Mouse (Mus musculus) limb, embryonic 11.5 days (tissue): ENCODE measurements around the gene Stat4. TPM values are rescaled to one million over a fixed set of nuclear protein-coding genes. Genes with fewer than 3 reads are reported as not detected.

Experiments
- ATAC-seq: fragments of 200-750 bp; cut with Nextera tagmentation; 2 replicates; pipeline ENCODE4 v1.8.0; 2017; ENCODE audit warnings: low read depth; ENCODE audit not compliant: insufficient number of reproducible peaks, low FRiP score, low TSS enrichment
- DNase-seq: peaks from one replicate; pipeline ENCODE4 v3.0.0-alpha.2; 2015; ENCODE audit warnings: low spot score
- H3K27ac ChIP-seq: fragments of 300-500 bp; sonication (generic); replicated peaks from 2 replicates; pipeline ENCODE4 v1.5.1; 2014; ENCODE audit warnings: low read depth, mild to moderate bottlenecking, low read length
- H3K27me3 ChIP-seq: fragments of 300-500 bp; sonication (generic); 2 replicates; pipeline ENCODE4 v1.6.1; 2014; ENCODE audit warnings: mild to moderate bottlenecking, low read length, mixed read lengths; ENCODE audit not compliant: control insufficient read depth, insufficient read depth
- H3K36me3 ChIP-seq: fragments of 300-500 bp; sonication (generic); 2 replicates; pipeline ENCODE4 v1.6.1; 2014; ENCODE audit warnings: mild to moderate bottlenecking, low read length, moderate library complexity, mixed read lengths; ENCODE audit not compliant: control insufficient read depth, insufficient read depth
- H3K4me1 ChIP-seq: fragments of 300-500 bp; sonication (generic); 2 replicates; pipeline ENCODE4 v1.6.1; 2014; ENCODE audit warnings: low read length, mixed read lengths; ENCODE audit not compliant: control insufficient read depth, insufficient read depth
- H3K4me2 ChIP-seq: fragments of 300-500 bp; sonication (generic); 2 replicates; pipeline ENCODE4 v1.6.1; 2014; ENCODE audit warnings: low read depth, mild to moderate bottlenecking, moderate library complexity; ENCODE audit not compliant: severe bottlenecking
- H3K4me3 ChIP-seq: fragments of 300-500 bp; sonication (generic); 2 replicates; pipeline ENCODE4 v1.5.1; 2014; ENCODE audit warnings: low read depth, low read length
- H3K9ac ChIP-seq: fragments of 300-500 bp; sonication (generic); 2 replicates; pipeline ENCODE4 v1.6.1; 2014; ENCODE audit warnings: mild to moderate bottlenecking, low read length
- H3K9me3 ChIP-seq: fragments of 300-500 bp; sonication (generic); 2 replicates; pipeline ENCODE4 v1.6.1; 2016; ENCODE audit warnings: low read length; ENCODE audit not compliant: control insufficient read depth
- WGBS: fragments of 180-500 bp; shearing (Covaris S2); extraction: QIAGEN DNeasy Blood & Tissue Kit; methylation state at CpG from one replicate; pipeline ENCODE4 v1.1.7; 2014; 5-methylcytosine and 5-hydroxymethylcytosine counted together
- polyA plus RNA-seq: library from polyadenylated mRNA; unstranded; fragments of >200 nt; fragmentation: Nextera tagmentation; extraction: Ambion mirVana; gene quantifications from 2 replicates; pipeline ENCODE4 v1.2.1, GENCODE M21; 2014

The Stat4 gene
- polyA plus RNA-seq, 1 experiment from 2014 or later: 2.7 TPM

- Histone ChIP-seq H3K4me3 (no peak overlapping the region), H3K27me3 (no peaks in the 10 kb centered on the region), H3K36me3 (no peaks in the 10 kb centered on the region), H3K9ac (no peak overlapping the region), H3K27ac (no peak overlapping the region), H3K4me2 (no peak overlapping the region), H3K4me1 (0 out of 2 replicates have a peak, but pooled peaks cover 2% of the 10 kb centered on the region), H3K9me3 (no peaks in the 10 kb centered on the region)
- no peak for DNase-seq
- no peak for ATAC-seq
- WGBS: 83% methylated on average over 11 of the region's 11 CpGs
Measured at GRCm38 (mm10) chr1:52131787-52132377, 144.9 kb downstream of the Stat4 start.

- Histone ChIP-seq H3K9me3 (no peaks in the 10 kb centered on the region), H3K4me1 (0 out of 2 replicates have a peak, but pooled peaks cover 2% of the 10 kb centered on the region)
- 82% methylated on average over 8 of the region's 8 CpGs for WGBS
Measured at GRCm38 (mm10) chr1:52133254-52133653, 146.3 kb downstream of the Stat4 start.

GRCm38 (mm10) chr1:52137292-52137691 lies 150.3 kb downstream of the Stat4 start:
- Histone ChIP-seq H3K9me3 (no peaks in the 10 kb centered on the region), H3K36me3 (no peaks in the 10 kb centered on the region; the same call in 1 of the 2 replicates), H3K4me1 (0 out of 2 replicates have a peak, but pooled peaks cover 2% of the 10 kb centered on the region), H3K4me2 (no peak overlapping the region), H3K27ac (no peak overlapping the region), H3K27me3 (no peaks in the 10 kb centered on the region), H3K9ac (no peak overlapping the region), H3K4me3 (no peak overlapping the region)
- ATAC-seq: no peak
- no peak for DNase-seq
- 77% methylated on average over 16 of the region's 16 CpGs for WGBS

More at GRCm38 (mm10) chr1:52133254-52133653, 146.3 kb downstream of the Stat4 start:
- Histone ChIP-seq H3K4me2 (no peak overlapping the region), H3K27ac (no peak overlapping the region), H3K36me3 (no peaks in the 10 kb centered on the region), H3K27me3 (no peaks in the 10 kb centered on the region), H3K4me3 (no peak overlapping the region), H3K9ac (no peak overlapping the region)
- ATAC-seq (no peak), DNase-seq (no peak)

- Histone ChIP-seq H3K27ac (no peak overlapping the region), H3K4me2 (no peak overlapping the region), H3K9ac (no peak overlapping the region), H3K9me3 (no peaks in the 10 kb centered on the region), H3K4me3 (no peak overlapping the region), H3K4me1 (0 out of 2 replicates have a peak, but pooled peaks cover 2% of the 10 kb centered on the region), H3K27me3 (no peaks in the 10 kb centered on the region), H3K36me3 (no peaks in the 10 kb centered on the region; the same call in 1 of the 2 replicates)
- ATAC-seq (no peak), DNase-seq (no peak)
- 87% methylated on average over 9 of the region's 9 CpGs for WGBS
Measured at GRCm38 (mm10) chr1:52140534-52140933, 153.6 kb downstream of the Stat4 start.

GRCm38 (mm10) chr1:52141482-52141881 lies 154.5 kb downstream of the Stat4 start:
- Histone ChIP-seq H3K27ac (no peak overlapping the region), H3K4me3 (no peak overlapping the region), H3K9ac (no peak overlapping the region), H3K27me3 (no peaks in the 10 kb centered on the region), H3K4me1 (0 out of 2 replicates have a peak, but pooled peaks cover 2% of the 10 kb centered on the region), H3K4me2 (no peak overlapping the region), H3K36me3 (no peaks in the 10 kb centered on the region; the same call in 1 of the 2 replicates), H3K9me3 (no peaks in the 10 kb centered on the region)
- 77% methylated on average over 3 of the region's 3 CpGs for WGBS
- ATAC-seq (no peak), DNase-seq (no peak)

- DNase-seq (no peak), ATAC-seq (no peak)
- no peak overlapping the region for H3K9ac ChIP-seq
- H3K4me2 ChIP-seq: no peak overlapping the region
- H3K9me3 ChIP-seq: no peaks in the 10 kb centered on the region
- 70% methylated on average over 4 of the region's 4 CpGs for WGBS
- no peak overlapping the region for H3K27ac ChIP-seq
- no peaks in the 10 kb centered on the region for H3K27me3 ChIP-seq
- H3K4me1 ChIP-seq: no peaks in the 10 kb centered on the region
- H3K4me3 ChIP-seq: no peak overlapping the region
- no peaks in the 10 kb centered on the region; the same call in 1 of the 2 replicates for H3K36me3 ChIP-seq
Measured at GRCm38 (mm10) chr1:52142117-52142516, 155.2 kb downstream of the Stat4 start.

- Histone ChIP-seq H3K36me3 (no peaks in the 10 kb centered on the region; the same call in 1 of the 2 replicates), H3K4me1 (no peaks in the 10 kb centered on the region), H3K27me3 (no peaks in the 10 kb centered on the region), H3K27ac (no peak overlapping the region), H3K9me3 (no peaks in the 10 kb centered on the region), H3K4me3 (no peak overlapping the region), H3K4me2 (no peak overlapping the region), H3K9ac (no peak overlapping the region)
- WGBS: 68% methylated on average over 4 of the region's 4 CpGs
- no peak for ATAC-seq
- no peak for DNase-seq
Measured at GRCm38 (mm10) chr1:52143191-52143590, 156.2 kb downstream of the Stat4 start.

- ATAC-seq (no peak), DNase-seq (no peak)
- H3K27me3 ChIP-seq: no peaks in the 10 kb centered on the region
- no peaks in the 10 kb centered on the region; the same call in 1 of the 2 replicates for H3K36me3 ChIP-seq
- H3K4me3 ChIP-seq: no peak overlapping the region
- no peak overlapping the region for H3K27ac ChIP-seq
- no peak overlapping the region for H3K9ac ChIP-seq
- WGBS: 88% methylated on average over 7 of the region's 7 CpGs
- H3K4me2 ChIP-seq: no peak overlapping the region
- H3K9me3 ChIP-seq: no peaks in the 10 kb centered on the region
- H3K4me1 ChIP-seq: no peaks in the 10 kb centered on the region
Measured at GRCm38 (mm10) chr1:52143596-52144156, 156.7 kb downstream of the Stat4 start.
